Mouse (Mus musculus): ENCODE measurements around the gene Lenep. TPM values are rescaled to one million over a fixed set of nuclear protein-coding genes. Genes with fewer than 3 reads are reported as not detected.

The Lenep gene
- total and polyA plus RNA-seq, 3 experiments, result not detected

DNA sequence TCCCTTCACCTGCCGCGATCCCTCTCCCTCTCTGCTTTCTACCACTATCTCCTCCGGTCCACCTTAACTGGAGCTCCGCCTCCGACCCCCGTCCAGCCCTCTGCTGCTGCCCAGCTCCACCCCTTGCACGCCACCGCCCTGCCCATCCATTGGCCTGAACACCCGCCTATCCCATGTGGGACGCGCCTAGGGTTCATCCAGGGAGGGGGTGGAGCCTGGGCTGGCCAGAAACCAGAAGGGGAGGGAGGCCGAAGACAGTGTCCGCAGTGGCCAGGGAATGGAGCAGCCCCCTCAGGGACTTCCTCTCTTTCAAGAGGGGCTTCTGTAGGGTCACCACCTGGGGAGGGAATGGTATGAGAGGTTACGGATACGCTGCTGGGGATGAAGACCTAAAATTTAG is 9.0 kb downstream of the Lenep start (continued):
- TF ChIP-seq ZKSCAN1 (IDR thresholded peaks at IDR 0.05; ENCODE audit: borderline replicate concordance, low read depth, low read length), result no peak
- TF ChIP-seq ZMIZ1 (IDR thresholded peaks at IDR 0.05; ENCODE audit: low read depth, low read length), result peak; percentile 33; the same call in 1 of the 2 replicates
- TF ChIP-seq JUND (conservative IDR thresholded peaks at IDR 0.05; ENCODE audit: low read depth, low read length), result no peak
- TF ChIP-seq MAFK (IDR thresholded peaks at IDR 0.05; ENCODE audit: insufficient replicate concordance, low read length), result no peak
- TF ChIP-seq SIN3A (IDR thresholded peaks at IDR 0.05; ENCODE audit: low read length), result peak; percentile 61
- 0 out of 2 replicates have a peak, but pooled peaks have one; percentile 8 for TF ChIP-seq MAX (IDR thresholded peaks at IDR 0.05; ENCODE audit: low read length)
- peak; percentile 68; the same call in 1 of the 2 replicates for TF ChIP-seq CHD2 (IDR thresholded peaks at IDR 0.05; ENCODE audit: low read length)
- TF ChIP-seq CHD1 (IDR thresholded peaks at IDR 0.05; ENCODE audit: low read depth, low read length), result no peak
- no peak for TF ChIP-seq CTCF (conservative IDR thresholded peaks at IDR 0.05 in 1 of 2, IDR thresholded peaks at IDR 0.05 in 1 of 2; ENCODE audit: low read depth in 2 of 2, low read length in 2 of 2)

DNA sequence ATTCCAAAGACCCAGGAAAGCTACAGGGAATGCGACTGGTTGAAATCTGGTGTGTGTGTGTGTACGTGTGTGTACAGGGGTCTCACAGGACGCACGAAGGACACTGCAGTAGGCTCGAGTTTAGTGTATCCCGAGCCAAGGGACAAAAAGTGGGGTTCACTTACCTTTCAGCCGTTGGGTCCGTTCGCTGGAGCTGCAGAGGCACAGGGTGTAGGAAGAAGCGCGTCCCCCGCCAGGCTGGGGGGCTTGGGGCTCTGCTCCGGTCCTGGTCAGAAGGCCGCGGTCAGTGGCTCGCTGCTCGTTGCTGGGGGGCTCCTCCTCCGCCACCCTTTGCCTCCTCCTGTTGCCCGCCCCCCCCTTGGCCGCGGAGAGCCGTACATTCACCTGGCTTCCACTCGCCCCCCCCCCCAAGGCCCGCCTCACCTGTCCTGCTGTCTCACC is 9.7 kb downstream of the Lenep start:
- DNase-seq (ENCODE audit: extremely low read depth), result no peak
- Histone ChIP-seq H3K4me2 (ENCODE audit: insufficient read depth, low read depth, poor library complexity, severe bottlenecking) (peak overlapping the region; percentile 38), H3K36me3 (replicated peaks in 1 of 2; ENCODE audit: control insufficient read depth in 1 of 2, insufficient read depth in 1 of 2, low read length in 1 of 2) (peaks cover 0 to 6% of the 10 kb centered on the region in 2 experiments), H3K79me2 (replicated peaks; ENCODE audit: control insufficient read depth, extremely low read depth, insufficient read depth, poor library complexity, severe bottlenecking) (peaks cover 13% of the 10 kb centered on the region; the same call in 1 of the 2 replicates), H3K9me3 (replicated peaks; ENCODE audit: low read length) (no peaks in the 10 kb centered on the region), H3K27ac (ENCODE audit: insufficient read depth, low read depth) (peak overlapping the region; percentile 99), H3K4me1 (ENCODE audit: control insufficient read depth in 1 of 2, insufficient read depth in 2 of 2) (peaks cover 6 to 49% of the 10 kb centered on the region in 2 experiments), H3K9ac (ENCODE audit: insufficient read depth, low read depth) (peak overlapping the region; percentile 97), H3K4me3 (replicated peaks in 1 of 3; ENCODE audit: low read depth in 2 of 3, low read length in 2 of 3, poor library complexity in 1 of 3) (peak overlapping the region; percentile 62 to 86 (median 85)), H3K27me3 (replicated peaks) (no peaks in the 10 kb centered on the region)
- in situ Hi-C loops (cut with MboI; ENCODE audit: low pct_ligation_motif_present, low pct_unique_long_range_greater_than_20kb, low sequenced_read_pairs), result no loop called here
- no peak for TF ChIP-seq HCFC1 (IDR thresholded peaks at IDR 0.05; ENCODE audit: low read depth, low read length)
- no peak for TF ChIP-seq POLR2AphosphoS2 (IDR thresholded peaks at IDR 0.05; ENCODE audit: low read depth, low read length)
- TF ChIP-seq BHLHE40 (IDR thresholded peaks at IDR 0.05; ENCODE audit: low read depth, low read length), result no peak
- no peak for TF ChIP-seq SIN3A (IDR thresholded peaks at IDR 0.05; ENCODE audit: low read length)
- 0 out of 2 replicates have a peak, but pooled peaks have one; percentile 23 for TF ChIP-seq NELFE (IDR thresholded peaks at IDR 0.05; ENCODE audit: low read depth, low read length)
- 0 out of 2 replicates have a peak, but pooled peaks have one; percentile 4 for TF ChIP-seq TCF12 (IDR thresholded peaks at IDR 0.05; ENCODE audit: low read depth, low read length)
- TF ChIP-seq ZMIZ1 (IDR thresholded peaks at IDR 0.05; ENCODE audit: low read depth, low read length), result peak; percentile 27; the same call in 1 of the 2 replicates
- no peak for TF ChIP-seq EP300 (IDR thresholded peaks at IDR 0.05; ENCODE audit: low read length)
- dilution Hi-C loops (cut with MboI; ENCODE audit: extremely low pct_ligation_motif_present, extremely low pct_unique_long_range_greater_than_20kb, low sequenced_read_pairs), result no loop called here

DNA sequence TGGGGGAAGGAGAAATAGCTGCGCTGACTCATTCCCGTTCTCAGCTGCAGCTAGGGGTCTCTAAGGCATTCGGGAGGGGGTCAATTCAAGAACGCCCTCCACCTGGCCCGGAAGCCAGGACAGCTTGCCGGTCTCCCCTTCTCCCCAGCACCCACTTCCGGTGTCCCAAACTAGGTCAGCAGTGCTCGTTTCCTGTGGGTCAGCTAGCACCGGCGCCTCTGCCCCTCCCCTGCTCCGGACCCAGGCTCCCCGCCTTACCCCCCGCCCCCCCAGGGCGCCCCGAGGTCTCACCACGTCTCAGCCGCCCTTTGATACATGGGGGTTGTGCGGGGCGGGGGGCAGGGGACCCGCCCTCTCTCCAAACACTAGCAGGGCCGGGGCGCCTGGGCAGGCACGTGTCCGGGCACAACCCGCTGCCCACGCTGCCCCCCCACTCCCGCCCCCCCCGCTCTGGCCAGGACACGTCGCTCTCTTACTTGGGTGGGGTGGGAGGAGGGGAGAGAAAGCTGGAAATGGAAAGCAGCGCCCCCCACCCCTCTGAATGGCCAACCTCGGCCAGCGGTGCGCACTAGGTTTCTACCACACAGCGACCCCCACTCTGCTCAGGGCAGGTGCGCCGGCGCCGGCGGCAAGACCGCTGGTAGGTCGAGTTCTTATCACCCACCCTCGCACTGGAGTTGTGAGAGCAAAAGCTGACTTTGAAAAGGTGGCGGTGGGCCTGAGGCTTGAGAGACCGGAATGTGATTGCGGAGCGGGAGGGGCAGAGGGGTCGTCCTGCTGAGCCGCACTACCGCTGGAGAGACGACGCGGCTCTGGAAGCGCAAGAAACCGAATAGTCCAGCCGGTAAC is 10.7 kb downstream of the Lenep start:
- in situ Hi-C loops (cut with MboI; ENCODE audit: low pct_ligation_motif_present, low pct_unique_long_range_greater_than_20kb, low sequenced_read_pairs), result no loop called here
- Histone ChIP-seq H3K4me3 (replicated peaks in 1 of 3; ENCODE audit: low read depth in 2 of 3, low read length in 2 of 3, poor library complexity in 1 of 3) (peak overlapping the region; percentile 60 to 86 (median 85)), H3K27ac (ENCODE audit: insufficient read depth, low read depth) (peak overlapping the region; percentile 99), H3K4me1 (ENCODE audit: control insufficient read depth in 1 of 2, insufficient read depth in 2 of 2) (peaks cover 6 to 50% of the 10 kb centered on the region in 2 experiments), H3K36me3 (replicated peaks in 1 of 2; ENCODE audit: control insufficient read depth in 1 of 2, insufficient read depth in 1 of 2, low read length in 1 of 2) (peaks cover 0 to 4% of the 10 kb centered on the region in 2 experiments), H3K27me3 (replicated peaks) (no peaks in the 10 kb centered on the region), H3K9me3 (replicated peaks; ENCODE audit: low read length) (no peaks in the 10 kb centered on the region), H3K79me2 (replicated peaks; ENCODE audit: control insufficient read depth, extremely low read depth, insufficient read depth, poor library complexity, severe bottlenecking) (peaks cover 23% of the 10 kb centered on the region; the same call in 1 of the 2 replicates), H3K9ac (ENCODE audit: insufficient read depth, low read depth) (peak overlapping the region; percentile 97), H3K4me2 (ENCODE audit: insufficient read depth, low read depth, poor library complexity, severe bottlenecking) (peak overlapping the region; percentile 54)
- peak; percentile 77 for DNase-seq (ENCODE audit: extremely low read depth)
- dilution Hi-C loops (cut with MboI; ENCODE audit: extremely low pct_ligation_motif_present, extremely low pct_unique_long_range_greater_than_20kb, low sequenced_read_pairs), result no loop called here
- TF ChIP-seq JUN (IDR thresholded peaks at IDR 0.05; ENCODE audit: insufficient read depth, low read depth, low read length) (0 out of 2 replicates have a peak, but pooled peaks have one; percentile 41), PAX5 (IDR thresholded peaks at IDR 0.05; ENCODE audit: low read length) (no peak), KAT2A (IDR thresholded peaks at IDR 0.05; ENCODE audit: insufficient replicate concordance, low read length) (peak; percentile 56; the same call in 1 of the 2 replicates), ETS1 (conservative IDR thresholded peaks at IDR 0.05; ENCODE audit: low read depth, low read length) (peak; percentile 89), MYC (IDR thresholded peaks at IDR 0.05; ENCODE audit: low read depth, low read length) (peak; percentile 26; the same call in 1 of the 2 replicates), NRF1 (IDR thresholded peaks at IDR 0.05; ENCODE audit: low read depth, low read length) (peak; percentile 62), TCF12 (IDR thresholded peaks at IDR 0.05; ENCODE audit: low read depth, low read length) (peak; percentile 92), SIN3A (IDR thresholded peaks at IDR 0.05; ENCODE audit: low read length) (peak; percentile 63; the same call in 1 of the 2 replicates), ELF1 (IDR thresholded peaks at IDR 0.05; ENCODE audit: low read depth, low read length) (peak; percentile 85), MXI1 (IDR thresholded peaks at IDR 0.05; ENCODE audit: low read depth, low read length) (peak; percentile 82; the same call in 1 of the 2 replicates), E2F4 (IDR thresholded peaks at IDR 0.05; ENCODE audit: insufficient replicate concordance, low read depth, low read length) (no peak), GABPA (IDR thresholded peaks at IDR 0.05; ENCODE audit: insufficient replicate concordance, low read depth, low read length) (no peak), SMC3 (IDR thresholded peaks at IDR 0.05; ENCODE audit: low read depth, low read length) (no peak), ZNF384 (IDR thresholded peaks at IDR 0.05; ENCODE audit: low read depth, low read length) (no peak)
